Mouse (Mus musculus): ENCODE measurements around the gene Ifne.

The Ifne gene

GRCm38 (mm10) chr4:88880101-88880500 is at the start of gene Ifne:
TSS of gene Ifne (minus strand) at chr4:88880201.
- no peak for DNase-seq (ENCODE audit: low spot score in 2 of 2)

- DNase-seq (ENCODE audit: low spot score in 2 of 2), result no peak
These were observed 48.5 kb upstream of the Ifne start for GRCm38 (mm10) chr4:88928341-88929102.

GRCm38 (mm10) chr4:88927850-88928249 is 47.8 kb upstream of the Ifne start:
- DNase-seq (ENCODE audit: low spot score in 2 of 2), result no peak

GRCm38 (mm10) chr4:88926637-88927036 is 46.6 kb upstream of the Ifne start:
- no peak for DNase-seq (ENCODE audit: low spot score in 2 of 2)

GRCm38 (mm10) chr4:88926082-88926481 is 46.1 kb upstream of the Ifne start:
- no peak for DNase-seq (ENCODE audit: low spot score in 2 of 2)

- no peak for DNase-seq (ENCODE audit: low spot score in 2 of 2)
These were observed 45.5 kb upstream of the Ifne start for GRCm38 (mm10) chr4:88925456-88925855.

GRCm38 (mm10) chr4:88921280-88921679 is 41.3 kb upstream of the Ifne start:
- DNase-seq (ENCODE audit: low spot score in 2 of 2), result no peak

GRCm38 (mm10) chr4:88917770-88918460 is 37.9 kb upstream of the Ifne start:
- no peak for DNase-seq (ENCODE audit: low spot score in 2 of 2)

GRCm38 (mm10) chr4:88916306-88916705 is 36.3 kb upstream of the Ifne start:
- no peak for DNase-seq (ENCODE audit: low spot score in 2 of 2)

- no peak for DNase-seq (ENCODE audit: low spot score in 2 of 2)
These were observed 34.0 kb upstream of the Ifne start for GRCm38 (mm10) chr4:88913984-88914383.

- DNase-seq (ENCODE audit: low spot score in 2 of 2), result no peak
These were observed 32.9 kb upstream of the Ifne start for GRCm38 (mm10) chr4:88912882-88913281.

- no peak for DNase-seq (ENCODE audit: low spot score in 2 of 2)
These were observed 32.2 kb upstream of the Ifne start for GRCm38 (mm10) chr4:88912187-88912586.

GRCm38 (mm10) chr4:88909600-88910534 is 29.9 kb upstream of the Ifne start:
- no peak for DNase-seq (ENCODE audit: low spot score in 2 of 2)

GRCm38 (mm10) chr4:88893201-88893754 is 13.3 kb upstream of the Ifne start:
- no peak for DNase-seq (ENCODE audit: low spot score in 2 of 2)

GRCm38 (mm10) chr4:88888236-88888635 is 8.2 kb upstream of the Ifne start:
- DNase-seq (ENCODE audit: low spot score in 2 of 2), result no peak

GRCm38 (mm10) chr4:88878772-88879171 is 1.2 kb downstream of the Ifne start:
- DNase-seq (ENCODE audit: low spot score in 2 of 2), result no peak

GRCm38 (mm10) chr4:88878246-88878645 is 1.8 kb downstream of the Ifne start:
- DNase-seq (ENCODE audit: low spot score in 2 of 2), result no peak

- no peak for DNase-seq (ENCODE audit: low spot score in 2 of 2)
These were observed 3.5 kb downstream of the Ifne start for GRCm38 (mm10) chr4:88876520-88876919.

GRCm38 (mm10) chr4:88875435-88876095 is 4.4 kb downstream of the Ifne start:
- DNase-seq (ENCODE audit: low spot score in 2 of 2), result no peak

GRCm38 (mm10) chr4:88872691-88873090 is 7.3 kb downstream of the Ifne start:
- no peak for DNase-seq (ENCODE audit: low spot score in 2 of 2)
